Mouse (Mus musculus) myocyte (in vitro differentiated cells): ENCODE data around the gene Pde4a. TPM values are rescaled to one million over a fixed set of nuclear protein-coding genes. Genes with fewer than 3 reads are reported as not detected.
A peak's percentile ranks its signal among the peaks of the same experiment; 100 is the strongest.

ENCODE experiments used
- H3K27me3 ChIP-seq: one replicate; pipeline ENCODE4 v1.6.1; 2011; ENCODE audit not compliant: control insufficient read depth, insufficient read depth, insufficient read length
- H3K36me3 ChIP-seq: one replicate; pipeline ENCODE4 v1.6.1; 2011; ENCODE audit not compliant: control insufficient read depth, insufficient read depth
- H3K4me2 ChIP-seq: one replicate; pipeline ENCODE4 v1.6.1; 2011; ENCODE audit warnings: low read depth, control low read depth
- H3K4me3 ChIP-seq: one replicate; pipeline ENCODE4 v1.5.1; 2011; ENCODE audit warnings: mild to moderate bottlenecking, control low read depth, moderate library complexity
- H3K79me2 ChIP-seq: one replicate; pipeline ENCODE4 v1.6.1; 2011; ENCODE audit not compliant: control insufficient read depth, insufficient read depth
- H3ac ChIP-seq: one replicate; pipeline ENCODE4 v1.6.1; 2011; ENCODE audit not compliant: control insufficient read depth, insufficient read length
- CEBPB ChIP-seq: IDR thresholded peaks from 2 replicates; pipeline ENCODE4 v1.6.1; 2011; ENCODE audit warnings: mild to moderate bottlenecking, moderate library complexity; ENCODE audit not compliant: poor library complexity, insufficient read depth, severe bottlenecking
- E2F4 ChIP-seq: IDR thresholded peaks from one replicate; pipeline ENCODE4 v1.6.1; 2011; ENCODE audit warnings: mild to moderate bottlenecking, control low read depth, moderate library complexity; ENCODE audit not compliant: insufficient read depth
- MAX ChIP-seq: IDR thresholded peaks from one replicate; pipeline ENCODE4 v1.6.1; 2011; ENCODE audit warnings: low read depth, mild to moderate bottlenecking, control low read depth
- MYOD1 ChIP-seq, 3 experiments: IDR thresholded peaks; one replicate each; pipeline ENCODE4 v1.6.1; 2011; ENCODE audit warnings: control low read depth in 2 of 3, low read depth in 2 of 3, mild to moderate bottlenecking in 2 of 3, moderate library complexity in 1 of 3; ENCODE audit not compliant: insufficient read length in 2 of 3, control insufficient read depth in 1 of 3
- MYOG ChIP-seq, 3 experiments: IDR thresholded peaks; one replicate each; pipeline ENCODE4 v1.6.1; 2011; ENCODE audit warnings: control low read depth in 2 of 3, low read depth in 2 of 3, mild to moderate bottlenecking in 2 of 3; ENCODE audit not compliant: insufficient read length in 2 of 3, control insufficient read depth in 1 of 3, insufficient read depth in 1 of 3
- POLR2A ChIP-seq: IDR thresholded peaks from one replicate; pipeline ENCODE4 v1.6.1; 2011; ENCODE audit warnings: low read depth, mild to moderate bottlenecking, control low read depth, moderate library complexity; ENCODE audit not compliant: insufficient read length
- POLR2AphosphoS2 ChIP-seq: IDR thresholded peaks from one replicate; pipeline ENCODE4 v1.6.1; 2011; ENCODE audit warnings: low read depth, control low read depth; ENCODE audit not compliant: insufficient read length
- REST ChIP-seq: IDR thresholded peaks from one replicate; pipeline ENCODE4 v1.6.1; 2011; ENCODE audit warnings: mild to moderate bottlenecking, control low read depth, moderate library complexity; ENCODE audit not compliant: insufficient read depth, insufficient read length
- SRF ChIP-seq: IDR thresholded peaks from one replicate; pipeline ENCODE4 v1.6.1; 2011; ENCODE audit warnings: low read depth; ENCODE audit not compliant: control insufficient read depth, insufficient read length
- TCF12 ChIP-seq: IDR thresholded peaks from one replicate; pipeline ENCODE4 v1.6.1; 2011; ENCODE audit warnings: mild to moderate bottlenecking, control low read depth; ENCODE audit not compliant: poor library complexity, insufficient read depth, severe bottlenecking
- TCF3 ChIP-seq: IDR thresholded peaks from one replicate; pipeline ENCODE4 v1.6.1; 2011; ENCODE audit warnings: low read depth, control low read depth; ENCODE audit not compliant: insufficient read length
- USF1 ChIP-seq: IDR thresholded peaks from one replicate; pipeline ENCODE4 v1.6.1; 2011; ENCODE audit warnings: low read depth, mild to moderate bottlenecking, control low read depth, moderate library complexity
- polyA plus RNA-seq: library from polyadenylated mRNA; unstranded; fragments of >200 nt; fragmentation: generic; extraction: Trizol; gene quantifications from one replicate; pipeline ENCODE4 v1.2.1, GENCODE M21; 2012; ENCODE audit warnings: missing spikeins

Gene Pde4a
- polyA plus RNA-seq, 1 experiment = 3.6 TPM

DNA sequence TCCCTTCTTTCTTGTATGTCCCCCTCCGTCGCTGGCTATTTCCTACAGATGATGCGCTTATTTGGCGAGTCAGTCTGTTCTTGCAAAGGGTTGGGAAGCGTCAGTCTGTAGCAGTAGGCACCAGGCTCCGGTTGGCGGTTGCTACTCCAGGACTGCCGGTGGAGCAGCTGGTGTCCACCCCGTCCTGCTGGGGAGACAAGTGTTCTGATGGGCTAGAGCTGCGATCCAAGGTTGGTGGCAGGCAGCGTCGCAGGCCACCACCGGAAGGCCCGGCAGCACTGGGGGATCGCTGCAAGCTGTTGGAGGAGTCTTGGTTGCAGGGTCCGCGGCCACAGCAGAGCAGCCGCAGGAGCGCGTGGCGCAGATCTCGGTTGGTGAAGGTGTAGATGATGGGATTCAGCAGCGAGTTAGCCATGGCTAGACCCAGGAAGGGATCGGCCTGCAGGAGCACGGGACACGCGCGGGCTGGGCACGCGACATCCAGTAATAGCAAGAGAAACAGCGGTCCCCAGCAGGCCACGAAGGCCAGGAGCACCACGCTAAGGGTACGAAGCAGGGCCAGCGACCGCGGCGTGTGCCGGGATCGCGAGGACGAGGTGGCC, 78.4 kb downstream of the Pde4a start:
- no peak overlapping the region for H3K4me3 ChIP-seq
- peaks cover 25% of the 10 kb centered on the region for H3K27me3 ChIP-seq
- no peak overlapping the region for H3K4me2 ChIP-seq
- H3K79me2 ChIP-seq = no peaks in the 10 kb centered on the region
- H3ac ChIP-seq = peak overlapping the region; percentile 49
- TF ChIP-seq TCF3 = no peak
- no peak for TF ChIP-seq MYOD1 (IDR thresholded peaks at IDR 0.05; ENCODE audit: control insufficient read depth in 1 of 3, insufficient read length in 2 of 3, low read depth in 2 of 3)
- no peak for TF ChIP-seq SRF
- no peak for TF ChIP-seq REST
- TF ChIP-seq MYOG (IDR thresholded peaks at IDR 0.05; ENCODE audit: control insufficient read depth in 1 of 3, insufficient read depth in 1 of 3, insufficient read length in 2 of 3, low read depth in 2 of 3) = no peak
- no peak for TF ChIP-seq E2F4
- no peak for TF ChIP-seq MAX
- no peak for TF ChIP-seq CEBPB
- no peak for TF ChIP-seq USF1
- no peak for TF ChIP-seq POLR2A
- TF ChIP-seq TCF12 = no peak
- H3K36me3 ChIP-seq = no peaks in the 10 kb centered on the region

DNA sequence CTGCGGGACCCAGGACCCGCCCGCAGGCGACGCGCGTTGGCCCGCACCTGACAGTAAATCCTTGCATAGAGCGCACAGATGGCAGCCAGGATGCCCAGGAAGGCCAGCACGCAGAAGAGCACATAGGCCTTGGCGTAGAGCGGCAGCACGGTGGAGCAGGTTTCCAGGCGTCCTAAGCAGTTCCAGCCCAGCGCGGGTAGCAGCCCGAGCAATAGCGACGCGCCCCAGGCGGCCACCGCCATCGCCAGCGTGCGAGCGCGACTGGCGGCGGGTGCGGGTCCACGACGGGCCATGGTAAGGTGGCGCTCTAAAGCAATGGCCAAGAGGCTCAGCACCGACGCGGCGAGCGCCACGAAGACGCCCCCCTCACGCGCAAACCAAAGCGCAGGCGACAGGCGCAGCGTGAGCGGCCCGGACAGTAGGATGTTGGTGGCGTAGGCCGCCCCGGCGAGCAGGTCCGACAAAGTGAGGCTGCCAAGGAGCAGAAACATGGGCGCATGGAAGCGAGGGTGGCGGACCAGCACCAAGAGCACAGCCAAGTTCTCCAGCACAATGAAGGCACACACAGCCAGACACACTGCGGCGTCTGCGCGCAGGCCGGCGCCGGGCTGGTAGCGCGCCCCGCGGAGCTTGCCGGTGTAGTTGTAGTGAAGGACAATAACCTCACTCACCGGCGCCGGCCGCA, 79.1 kb downstream of the Pde4a start:
- Histone ChIP-seq H3K4me2 (no peak overlapping the region), H3K4me3 (no peak overlapping the region), H3K79me2 (no peaks in the 10 kb centered on the region), H3ac (peak overlapping the region; percentile 49), H3K36me3 (no peaks in the 10 kb centered on the region), H3K27me3 (peaks cover 25% of the 10 kb centered on the region)
- no peak for TF ChIP-seq E2F4
- no peak for TF ChIP-seq CEBPB
- TF ChIP-seq MYOG (IDR thresholded peaks at IDR 0.05; ENCODE audit: control insufficient read depth in 1 of 3, insufficient read depth in 1 of 3, insufficient read length in 2 of 3, low read depth in 2 of 3) = no peak
- no peak for TF ChIP-seq REST

DNA sequence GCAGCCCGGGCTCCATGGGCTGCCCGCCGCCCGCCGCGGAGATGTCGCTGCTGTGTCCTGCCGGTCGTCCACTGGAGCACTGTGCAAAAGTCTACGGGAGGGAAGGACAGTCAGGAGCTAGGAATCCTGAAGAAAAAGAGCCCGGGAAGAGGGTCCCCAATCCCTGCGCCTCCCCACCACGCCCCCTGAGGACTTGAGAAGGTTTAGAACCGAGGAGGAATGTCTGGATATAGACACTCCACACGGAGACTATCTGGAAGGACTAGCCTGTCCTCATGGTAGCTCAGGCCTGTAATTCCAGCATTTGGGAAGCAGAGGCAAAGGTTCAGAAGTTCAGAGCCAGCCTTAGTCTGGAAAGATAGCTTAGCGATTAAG, 79.6 kb downstream of the Pde4a start:
- no peak overlapping the region for H3ac ChIP-seq
- no peak overlapping the region for H3K4me2 ChIP-seq
- peaks cover 25% of the 10 kb centered on the region for H3K27me3 ChIP-seq
- H3K4me3 ChIP-seq = no peak overlapping the region
- H3K79me2 ChIP-seq = no peaks in the 10 kb centered on the region
- H3K36me3 ChIP-seq = no peaks in the 10 kb centered on the region
- TF ChIP-seq REST (no peak), E2F4 (no peak), SRF (no peak), POLR2A (no peak), CEBPB (no peak), TCF3 (no peak), USF1 (no peak), MAX (no peak), POLR2AphosphoS2 (no peak), MYOG (IDR thresholded peaks at IDR 0.05; ENCODE audit: control insufficient read depth in 1 of 3, insufficient read depth in 1 of 3, insufficient read length in 2 of 3, low read depth in 2 of 3) (no peak), MYOD1 (IDR thresholded peaks at IDR 0.05; ENCODE audit: control insufficient read depth in 1 of 3, insufficient read length in 2 of 3, low read depth in 2 of 3) (no peak), TCF12 (no peak)

DNA sequence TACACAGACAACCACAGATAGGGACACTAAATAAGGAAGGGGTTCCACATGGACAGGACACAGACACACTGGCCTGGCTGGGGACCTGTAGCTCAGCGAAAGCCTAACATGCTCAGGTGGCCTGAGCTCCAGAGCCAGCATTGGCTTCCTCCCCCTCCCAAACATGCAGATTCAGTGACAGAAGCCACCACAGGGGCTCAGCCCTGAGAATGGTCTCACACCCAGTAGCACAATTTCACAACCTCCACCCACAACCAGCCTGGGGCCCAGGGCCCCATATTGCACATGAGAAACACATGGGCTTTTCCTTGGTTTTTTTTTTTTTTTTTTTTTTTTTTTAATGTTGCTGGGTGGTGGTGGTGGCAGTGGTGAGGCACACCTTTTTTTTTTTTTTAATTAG, 80.8 kb downstream of the Pde4a start:
- no peaks in the 10 kb centered on the region for H3K79me2 ChIP-seq
- no peak overlapping the region for H3ac ChIP-seq
- no peak overlapping the region for H3K4me2 ChIP-seq
- no peaks in the 10 kb centered on the region for H3K36me3 ChIP-seq
- TF ChIP-seq POLR2A (no peak), TCF12 (no peak), POLR2AphosphoS2 (no peak), MYOG (IDR thresholded peaks at IDR 0.05; ENCODE audit: control insufficient read depth in 1 of 3, insufficient read depth in 1 of 3, insufficient read length in 2 of 3, low read depth in 2 of 3) (no peak), SRF (no peak), REST (no peak), E2F4 (no peak), TCF3 (no peak), MYOD1 (IDR thresholded peaks at IDR 0.05; ENCODE audit: control insufficient read depth in 1 of 3, insufficient read length in 2 of 3, low read depth in 2 of 3) (no peak), MAX (no peak), CEBPB (no peak), USF1 (no peak)
- H3K4me3 ChIP-seq = no peak overlapping the region
- H3K27me3 ChIP-seq = peaks cover 25% of the 10 kb centered on the region

DNA sequence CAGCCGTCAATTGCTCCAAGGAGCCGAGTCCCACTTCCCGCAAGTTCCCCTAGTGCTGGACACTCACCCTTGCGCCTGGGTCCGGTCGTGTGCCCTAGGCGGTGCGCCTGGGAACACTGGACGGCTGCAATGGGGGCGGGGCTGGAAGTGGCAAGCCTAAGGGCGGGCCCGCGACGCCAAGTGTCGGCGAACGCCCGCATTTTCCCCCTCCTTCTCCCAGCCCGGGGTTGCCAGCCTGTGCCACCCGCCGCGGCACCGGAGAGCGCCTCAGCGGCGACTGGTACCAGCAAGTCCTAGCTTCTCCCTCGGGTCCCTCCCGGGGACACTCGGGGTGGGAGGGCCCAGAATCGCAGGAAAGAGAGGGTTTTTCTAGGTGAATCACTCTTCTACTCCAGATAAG, 82.8 kb downstream of the Pde4a start, which contains the start of gene S1pr5:
Gene S1pr5, minus strand, starts transcription at position 118 of the 400 bp plus-strand sequence.
- H3K79me2 ChIP-seq = no peaks in the 10 kb centered on the region
- no peak within 1 kb of the TSS for H3K4me3 ChIP-seq
- TF ChIP-seq POLR2A = peak; percentile 27
- no peak for TF ChIP-seq CEBPB
- no peak within 1 kb of the TSS for H3ac ChIP-seq
- H3K27me3 ChIP-seq = peaks cover 25% of the 10 kb centered on the region
- H3K36me3 ChIP-seq = no peaks in the 10 kb centered on the region
- peak within 1 kb of the TSS; percentile 65 for H3K4me2 ChIP-seq
